Mouse (Mus musculus) MEL (cell line): ENCODE results near the gene Akt3.

Source experiments
- BHLHE40 ChIP-seq: IDR thresholded peaks from 2 replicates; pipeline ENCODE4 v1.6.1; 2012; ENCODE audit warnings: low read depth, mild to moderate bottlenecking, inconsistent platforms, low read length, improper control_type of control experiment, borderline replicate concordance
- CTCF ChIP-seq, 3 experiments: IDR thresholded peaks in 2 of 3; conservative IDR thresholded peaks in 1 of 3; 2 replicates each; pipeline ENCODE4 v1.5.1; 2011 to 2012; ENCODE audit warnings: low read length in 3 of 3, low read depth in 2 of 3, mild to moderate bottlenecking in 2 of 3, improper control_type of control experiment in 1 of 3, inconsistent platforms in 1 of 3, mixed read lengths in 1 of 3, moderate library complexity in 1 of 3; ENCODE audit not compliant: control insufficient read depth in 1 of 3, insufficient read depth in 1 of 3, poor library complexity in 1 of 3, severe bottlenecking in 1 of 3
- GABPA ChIP-seq: IDR thresholded peaks from 2 replicates; pipeline ENCODE4 v1.6.1; 2012; ENCODE audit warnings: low read depth, mild to moderate bottlenecking, inconsistent platforms, low read length, improper control_type of control experiment, moderate library complexity
- GATA1 ChIP-seq: IDR thresholded peaks from 2 replicates; pipeline ENCODE4 v1.6.1; 2011; ENCODE audit warnings: low read depth, low read length, improper control_type of control experiment
- MAFK ChIP-seq: IDR thresholded peaks from 2 replicates; pipeline ENCODE4 v1.6.1; 2011; ENCODE audit warnings: low read depth, mild to moderate bottlenecking, low read length, improper control_type of control experiment, borderline replicate concordance
- MAX ChIP-seq: IDR thresholded peaks from 2 replicates; pipeline ENCODE4 v1.6.1; 2011; ENCODE audit warnings: low read length, improper control_type of control experiment
- MXI1 ChIP-seq: IDR thresholded peaks from 2 replicates; pipeline ENCODE4 v1.6.1; 2011; ENCODE audit warnings: mild to moderate bottlenecking, low read depth, low read length, improper control_type of control experiment
- NRF1 ChIP-seq: IDR thresholded peaks from 2 replicates; pipeline ENCODE4 v1.6.1; 2014; ENCODE audit warnings: low read depth, mild to moderate bottlenecking, inconsistent platforms, low read length, improper control_type of control experiment, moderate library complexity; ENCODE audit not compliant: poor library complexity, insufficient read depth, severe bottlenecking
- POLR2A ChIP-seq, 2 experiments: IDR thresholded peaks; 2 replicates each; pipeline ENCODE4 v1.6.1; 2011 to 2012; ENCODE audit warnings: low read length in 2 of 2, mild to moderate bottlenecking in 2 of 2, control low read depth in 1 of 2, improper control_type of control experiment in 1 of 2, low read depth in 1 of 2, moderate library complexity in 1 of 2; ENCODE audit not compliant: control insufficient read depth in 1 of 2, insufficient read depth in 1 of 2, poor library complexity in 1 of 2
- RAD21 ChIP-seq: IDR thresholded peaks from 2 replicates; pipeline ENCODE4 v1.6.1; 2011; ENCODE audit warnings: mild to moderate bottlenecking, low read depth, low read length, improper control_type of control experiment
- TBP ChIP-seq: IDR thresholded peaks from 2 replicates; pipeline ENCODE4 v1.8.0; 2011; ENCODE audit warnings: low read depth, low read length, improper control_type of control experiment
- UBTF ChIP-seq: IDR thresholded peaks from 2 replicates; pipeline ENCODE4 v1.6.1; 2012; ENCODE audit warnings: low read depth, mild to moderate bottlenecking, inconsistent platforms, low read length, improper control_type of control experiment, moderate library complexity, borderline replicate concordance; ENCODE audit not compliant: insufficient read depth
- ZKSCAN1 ChIP-seq: IDR thresholded peaks from 2 replicates; pipeline ENCODE4 v1.6.1; 2012; ENCODE audit warnings: low read depth, mild to moderate bottlenecking, inconsistent platforms, low read length, improper control_type of control experiment, moderate library complexity

GRCm38 (mm10) chr1:177040058-177040457 lies 217.9 kb downstream of the Akt3 start:
- TF ChIP-seq UBTF (no peak), MAFK (no peak), CTCF (IDR thresholded peaks at IDR 0.05 in 2 of 3, conservative IDR thresholded peaks at IDR 0.05 in 1 of 3; ENCODE audit: control insufficient read depth in 1 of 3, insufficient read depth in 1 of 3, low read depth in 2 of 3, low read length in 3 of 3, poor library complexity in 1 of 3, severe bottlenecking in 1 of 3) (no peak), ZKSCAN1 (no peak), GATA1 (no peak), BHLHE40 (no peak), RAD21 (no peak), NRF1 (no peak), MAX (no peak), MXI1 (no peak), POLR2A (IDR thresholded peaks at IDR 0.05; ENCODE audit: control insufficient read depth in 1 of 2, insufficient read depth in 1 of 2, low read depth in 1 of 2, low read length in 2 of 2, poor library complexity in 1 of 2) (no peak), GABPA (no peak), TBP (no peak)
